18 mouse cellular contexts compared by ENCODE assay signal in genomic region chr17:84380340-84380739, GRCm38 (mm10).
A peak's percentile ranks its signal among the peaks of the same experiment; 100 is the strongest.
DNase-seq lines count a peak whose midpoint lies in the region; ATAC-seq and TF ChIP-seq lines count a peak whose summit lies in the region.
"Had no signal": no experiment of that assay in that cellular context is flagged by ENCODE, and none has a peak within 500 bp of the region (broad histone marks: within the 10 kb centered on the region; RNA-seq: fewer than 3 reads in every experiment).

No protein-coding gene starts in this region.

- H3K9ac ChIP-seq in CH12.LX (ENCODE audit: insufficient read depth, low read depth), result no peak overlapping the region
- H3K9ac ChIP-seq: embryonic facial prominence, embryonic 12.5 days; forebrain, embryonic 15.5 days; heart, embryonic 12.5 days; hindbrain, embryonic 14.5 days had no signal

- peak; percentile 13 for DNase-seq in CH12.LX (ENCODE audit: extremely low read depth)
- DNase-seq in monocyte, adult 2 months (ENCODE audit: low read depth in 1 of 2, low spot score in 2 of 2), result peak; percentile 29 to 37
- DNase-seq in layer of hippocampus, postnatal 25 days (ENCODE audit: extremely low spot score in 1 of 2, low spot score in 1 of 2), result no peak
- no peak for DNase-seq in spleen, postnatal 14 days (ENCODE audit: low spot score in 2 of 2)
- DNase-seq in thymus, postnatal 14 days, result no peak
- DNase-seq: adrenal gland, adult 2 months; adrenal gland, postnatal 25 days; cerebellum, adult 8-10 months; cerebellum, postnatal 14 days; gastrocnemius, postnatal 14 days had no signal

- peaks cover 32 to 74% of the 10 kb centered on the region in 2 experiments for H3K36me3 ChIP-seq in CH12.LX (replicated peaks in 1 of 2; ENCODE audit: control insufficient read depth in 1 of 2, insufficient read depth in 1 of 2, low read length in 1 of 2)

- H3K4me2 ChIP-seq in CH12.LX (ENCODE audit: insufficient read depth, low read depth, poor library complexity, severe bottlenecking), result no peak overlapping the region
- H3K4me2 ChIP-seq: embryonic facial prominence, embryonic 12.5 days; forebrain, embryonic 15.5 days; heart, embryonic 12.5 days; hindbrain, embryonic 14.5 days had no signal

- H3K27ac ChIP-seq in CH12.LX (ENCODE audit: insufficient read depth, low read depth), result no peak overlapping the region
- H3K27ac ChIP-seq: embryonic facial prominence, embryonic 12.5 days; forebrain, embryonic 15.5 days; hindbrain, embryonic 10.5 days; hindbrain, embryonic 14.5 days had no signal

- TF ChIP-seq EP300 in CH12.LX (IDR thresholded peaks at IDR 0.05; ENCODE audit: low read length), result no peak

- TF ChIP-seq CTCF in CH12.LX (conservative IDR thresholded peaks at IDR 0.05 in 1 of 2, IDR thresholded peaks at IDR 0.05 in 1 of 2; ENCODE audit: low read depth in 2 of 2, low read length in 2 of 2), result no peak

- no peaks in the 10 kb centered on the region for H3K79me2 ChIP-seq in CH12.LX (replicated peaks; ENCODE audit: control insufficient read depth, extremely low read depth, insufficient read depth, poor library complexity, severe bottlenecking)

- dilution Hi-C loops in CH12.LX (cut with MboI; ENCODE audit: extremely low pct_ligation_motif_present, extremely low pct_unique_long_range_greater_than_20kb, low sequenced_read_pairs), result no loop called here

- TF ChIP-seq POLR2A in CH12.LX (IDR thresholded peaks at IDR 0.05; ENCODE audit: low read depth, low read length), result no peak

- peaks cover 2% of the 10 kb centered on the region for H3K9me3 ChIP-seq in CH12.LX (replicated peaks; ENCODE audit: low read length)
- H3K9me3 ChIP-seq: embryonic facial prominence, embryonic 12.5 days; forebrain, embryonic 15.5 days had no signal

- no peak overlapping the region for H3K4me3 ChIP-seq in CH12.LX (replicated peaks in 1 of 3; ENCODE audit: low read depth in 2 of 3, low read length in 2 of 3, poor library complexity in 1 of 3)
- H3K4me3 ChIP-seq: embryonic facial prominence, embryonic 12.5 days; forebrain, embryonic 15.5 days; heart, embryonic 12.5 days; hindbrain, embryonic 10.5 days had no signal

- peak; percentile 91 for ATAC-seq in granulocyte monocyte progenitor cell, adult 5-6 weeks (replicated peaks; ENCODE audit: poor library complexity, severe bottlenecking)
- ATAC-seq: activated CD4-positive, CD25-positive, alpha-beta regulatory T cell, adult 4 months; forebrain, embryonic 15.5 days; Patski had no signal

- no peaks in the 10 kb centered on the region for H3K27me3 ChIP-seq in CH12.LX (replicated peaks)
- H3K27me3 ChIP-seq: embryonic facial prominence, embryonic 12.5 days; forebrain, embryonic 15.5 days; heart, embryonic 12.5 days; Patski had no signal

- in situ Hi-C loops in CH12.LX (cut with MboI; ENCODE audit: low pct_ligation_motif_present, low pct_unique_long_range_greater_than_20kb, low sequenced_read_pairs), result loop anchor here (25.0 kb wide), 1 partner anchor 468 kb away; no protein-coding TSS in a partner anchor

- peaks cover 0 to 24% of the 10 kb centered on the region in 2 experiments; a peak in 1 of 4 replicates for H3K4me1 ChIP-seq in CH12.LX (ENCODE audit: control insufficient read depth in 1 of 2, insufficient read depth in 2 of 2)
- H3K4me1 ChIP-seq: embryonic facial prominence, embryonic 12.5 days; forebrain, embryonic 15.5 days; hindbrain, embryonic 10.5 days had no signal

- no peak for TF ChIP-seq RAD21 in CH12.LX (IDR thresholded peaks at IDR 0.05; ENCODE audit: low read depth, low read length)

TF ChIP-seq in CH12.LX, 34 proteins besides CTCF, POLR2A, EP300 and RAD21:
- TF ChIP-seq ZNF384 (IDR thresholded peaks at IDR 0.05; ENCODE audit: low read depth, low read length) (no peak), ELF1 (IDR thresholded peaks at IDR 0.05; ENCODE audit: low read depth, low read length) (no peak), TCF12 (IDR thresholded peaks at IDR 0.05; ENCODE audit: low read depth, low read length) (no peak), HCFC1 (IDR thresholded peaks at IDR 0.05; ENCODE audit: low read depth, low read length) (no peak), IRF4 (IDR thresholded peaks at IDR 0.05; ENCODE audit: low read depth, low read length) (no peak), NELFE (IDR thresholded peaks at IDR 0.05; ENCODE audit: low read depth, low read length) (no peak), MAFK (IDR thresholded peaks at IDR 0.05; ENCODE audit: insufficient replicate concordance, low read length) (no peak), TBP (conservative IDR thresholded peaks at IDR 0.05; ENCODE audit: low read depth, low read length) (no peak), SMC3 (IDR thresholded peaks at IDR 0.05; ENCODE audit: low read depth, low read length) (no peak), CHD1 (IDR thresholded peaks at IDR 0.05; ENCODE audit: low read depth, low read length) (no peak)

Comparison
In these comparisons a context has a peak if more than half of its experiments do, and no peak if none do; other contexts are left out.
1. DNase-seq: peak in CH12.LX (single experiment) and monocyte, adult 2 months (2 of 2); none in layer of hippocampus, postnatal 25 days (0 of 2), spleen, postnatal 14 days (0 of 2) and thymus, postnatal 14 days (single experiment).